Mouse (Mus musculus) lung, postnatal 0 days (tissue): ENCODE measurements at regions not wholly inside any gene's neighbourhood (a gene's known extent, or its start where the extent isn't known, plus 50 kb on each side); places are given as distances from the start of the nearest gene placed in this dataset.

Experiments
- CTCF ChIP-seq: IDR thresholded peaks from 2 replicates; pipeline ENCODE4 v1.5.1; 2016; ENCODE audit warnings: antibody characterized with exemption, mild to moderate bottlenecking
- EP300 ChIP-seq: IDR thresholded peaks from 2 replicates; pipeline ENCODE4 v1.6.1; 2016; ENCODE audit warnings: antibody characterized with exemption, mild to moderate bottlenecking, control low read depth

DNA sequence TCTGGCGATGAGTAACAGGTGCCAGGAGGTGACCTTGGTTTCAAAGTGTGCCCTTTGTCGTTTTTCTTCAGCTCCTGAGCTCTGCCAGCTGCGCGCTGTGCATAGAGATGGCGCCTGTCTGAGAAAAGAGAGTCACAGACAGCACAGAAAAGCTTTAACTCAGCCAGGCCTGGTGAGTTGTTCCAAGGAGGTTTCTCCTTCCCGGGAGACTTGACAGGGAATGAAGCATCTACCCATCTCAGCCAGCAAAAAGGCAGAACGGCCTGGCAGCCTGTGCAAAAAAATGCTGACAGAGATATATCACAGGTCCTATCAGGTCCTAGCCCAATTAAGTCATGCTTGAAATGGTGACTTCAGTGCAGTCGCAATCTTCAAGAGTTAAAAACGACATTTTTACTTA, 156.1 kb upstream of the Pln start:
- TF ChIP-seq EP300 (no peak), CTCF (no peak)
